Mouse (Mus musculus) urinary bladder, postnatal 0 days (tissue): ENCODE measurements around the gene Olfr574. TPM values are rescaled to one million over a fixed set of nuclear protein-coding genes. Genes with fewer than 3 reads are reported as not detected.

Experiments
- polyA plus RNA-seq: library from polyadenylated mRNA; unstranded; fragments of >200 nt; fragmentation: Nextera tagmentation; extraction: Ambion mirVana; gene quantifications from 2 replicates; pipeline ENCODE4 v1.2.1, GENCODE M21; 2015

Olfr574 gene
- not detected in 2 replicates for polyA plus RNA-seq

DNA sequence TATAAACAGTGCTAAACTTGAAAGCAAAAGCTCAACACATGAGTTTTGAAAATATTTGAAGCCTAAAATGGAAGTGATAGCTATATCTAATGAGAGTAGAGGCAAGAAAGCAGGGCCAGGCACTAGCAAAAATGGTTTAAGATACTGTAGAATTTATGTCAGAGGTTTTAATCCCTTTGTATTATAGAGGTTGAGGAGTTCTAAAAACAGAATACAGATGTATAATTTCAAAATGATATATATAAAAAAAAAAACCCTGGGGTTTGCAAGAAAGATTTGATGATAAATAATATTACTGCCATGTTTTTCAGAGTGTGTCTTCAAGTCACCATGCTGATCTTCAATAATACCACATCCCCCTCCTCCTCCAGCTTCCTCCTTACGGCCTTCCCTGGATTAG, at the start of gene Olfr574:
Olfr574 (plus strand) TSS at position 301 of the 400 bp plus-strand sequence.

DNA sequence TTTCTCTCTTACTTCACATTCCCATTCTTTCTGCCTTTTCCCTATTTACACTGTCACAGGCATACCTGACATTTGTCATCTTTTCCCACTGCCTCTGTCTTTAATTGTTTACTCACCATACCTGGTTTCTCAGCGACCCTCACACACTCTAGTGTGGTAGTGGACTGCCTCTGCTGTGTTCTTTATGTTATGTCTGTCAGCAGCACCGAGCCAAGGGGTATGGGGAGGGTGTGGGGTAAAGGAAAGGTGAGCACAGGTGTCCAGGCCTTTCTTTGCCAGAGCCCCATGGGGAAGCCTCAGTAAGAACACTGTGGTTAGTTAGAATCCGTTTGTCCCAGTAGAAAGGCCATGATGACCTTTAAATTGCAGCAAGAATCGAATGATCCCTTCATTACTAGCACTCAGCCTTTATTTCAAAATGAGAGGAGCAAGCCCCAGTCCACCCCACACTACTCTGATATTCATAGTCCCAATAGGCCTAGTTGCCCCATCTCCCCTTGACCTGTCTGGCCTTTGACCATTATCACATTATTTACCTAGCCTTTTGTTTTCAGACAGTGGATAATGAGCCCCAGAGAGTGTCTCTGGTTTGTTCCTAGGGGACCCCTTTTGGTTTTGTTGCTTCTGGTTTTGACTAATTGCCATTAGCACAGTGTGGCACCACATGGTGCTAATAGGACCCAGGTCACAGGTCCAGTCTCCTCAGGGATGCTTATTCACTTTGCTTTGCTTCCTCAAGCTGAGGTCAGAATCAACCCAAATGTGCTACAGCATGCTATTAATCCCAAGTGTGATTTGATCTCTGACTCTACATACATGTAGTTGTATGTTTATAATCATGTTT, 31.0 kb upstream of the Olfr574 start, which contains the start of gene Olfr571:
Olfr571 (minus strand) TSS at position 505 of the 844 bp plus-strand sequence.

DNA sequence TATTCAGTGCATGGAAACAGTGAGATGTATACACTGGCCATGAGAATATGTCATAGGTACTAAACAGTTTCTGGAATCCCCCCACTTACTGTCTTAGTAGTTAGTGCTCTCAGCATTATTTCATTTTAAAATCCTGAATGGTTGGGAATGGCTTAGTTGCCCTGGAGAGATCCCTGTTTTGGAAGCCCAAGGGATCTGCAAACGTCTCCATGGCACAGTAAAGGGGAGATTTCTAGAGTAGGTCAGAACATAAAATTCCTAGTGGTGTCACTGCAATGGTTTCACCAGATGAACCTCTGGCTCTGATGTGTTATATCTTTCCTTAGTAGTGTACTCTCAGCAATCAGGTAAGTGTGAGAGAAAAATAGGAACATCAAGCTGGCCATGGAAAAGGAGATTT, 24.2 kb upstream of the Olfr574 start, which contains the start of gene Olfr572:
Olfr572 (plus strand) TSS at position 301 of the 400 bp plus-strand sequence.

DNA sequence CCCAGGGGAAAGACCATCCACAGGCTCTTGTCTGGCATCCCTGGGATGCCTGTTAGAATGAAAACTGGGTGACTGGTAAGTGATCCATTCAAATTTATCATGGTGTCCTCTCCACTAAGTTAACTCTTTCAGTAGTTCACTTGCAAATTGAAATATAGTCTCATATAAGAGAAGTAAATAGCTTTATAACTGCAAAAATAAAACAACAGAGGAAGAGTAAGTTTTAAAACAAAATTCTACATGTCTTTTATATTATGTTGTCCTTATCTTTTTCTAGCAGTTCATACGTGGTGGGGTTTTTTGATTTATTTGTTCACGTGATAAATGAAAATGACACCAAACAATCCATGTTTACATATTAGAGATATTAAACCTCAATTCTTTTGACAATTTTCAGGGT, 5.8 kb upstream of the Olfr574 start, which contains the start of gene Olfr573-ps1:
Olfr573-ps1 (minus strand) TSS at position 101 of the 400 bp plus-strand sequence.

DNA sequence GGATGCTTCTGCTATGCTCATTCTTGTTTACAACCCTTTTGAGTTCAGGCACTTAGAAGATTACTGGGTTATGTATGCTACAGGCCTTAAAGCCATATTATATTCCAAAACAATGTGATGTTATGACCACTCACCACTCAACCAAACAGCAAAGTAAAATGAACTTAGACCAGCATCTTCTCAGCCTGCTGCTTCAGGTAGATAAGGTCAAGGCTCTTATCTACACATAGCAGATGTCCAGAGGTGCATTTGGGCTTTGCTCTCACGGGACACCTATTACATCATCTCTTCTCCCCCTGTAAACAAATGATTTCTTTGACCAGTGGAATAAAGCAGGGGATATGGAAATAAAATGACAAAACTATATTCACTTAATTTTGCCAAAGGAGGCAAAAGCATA, 10.3 kb downstream of the Olfr574 start, which contains the start of gene Olfr575:
Olfr575 (minus strand) TSS at position 183 of the 400 bp plus-strand sequence.

DNA sequence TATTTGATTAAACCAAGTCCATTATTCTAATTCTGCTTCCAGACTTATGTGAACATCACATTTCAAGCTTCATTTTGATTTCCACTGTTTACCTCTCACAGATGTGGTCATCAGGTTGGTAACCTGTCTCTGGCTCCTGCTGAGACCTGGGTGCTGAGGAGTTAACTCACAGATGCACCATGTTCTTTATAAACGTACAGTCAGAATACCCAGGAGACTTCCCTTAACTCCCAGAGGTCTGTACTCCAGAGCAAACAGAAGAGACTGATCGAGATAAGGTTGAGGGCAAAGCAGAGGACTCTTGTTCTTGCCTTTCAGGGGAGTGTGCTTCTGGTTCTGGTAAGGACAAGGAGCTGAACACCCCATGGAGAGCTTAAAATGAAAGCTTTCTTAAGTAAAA, 14.1 kb downstream of the Olfr574 start, which contains the start of gene Olfr576:
Olfr576 (plus strand) TSS at position 301 of the 400 bp plus-strand sequence.

DNA sequence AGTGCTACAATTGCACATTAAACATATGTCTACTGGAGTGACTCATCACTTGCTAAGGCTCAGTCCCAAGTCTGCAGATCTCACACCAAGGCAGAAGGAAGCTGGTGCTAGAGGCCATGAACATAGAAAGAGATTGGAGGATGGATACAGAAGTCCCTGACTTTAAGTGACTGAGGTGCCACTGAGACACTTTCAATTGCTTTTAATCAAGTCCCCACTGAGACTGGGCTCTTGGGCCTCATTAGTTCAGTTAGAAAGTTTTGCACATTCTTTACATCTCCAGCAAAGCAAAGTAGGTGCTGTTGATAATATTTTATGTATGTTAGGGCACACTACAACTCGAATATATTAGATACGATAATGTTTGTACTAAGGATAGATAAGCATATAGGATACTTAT, 27.6 kb downstream of the Olfr574 start, which contains the start of gene Olfr577:
Olfr577 (minus strand) TSS at position 101 of the 400 bp plus-strand sequence.

DNA sequence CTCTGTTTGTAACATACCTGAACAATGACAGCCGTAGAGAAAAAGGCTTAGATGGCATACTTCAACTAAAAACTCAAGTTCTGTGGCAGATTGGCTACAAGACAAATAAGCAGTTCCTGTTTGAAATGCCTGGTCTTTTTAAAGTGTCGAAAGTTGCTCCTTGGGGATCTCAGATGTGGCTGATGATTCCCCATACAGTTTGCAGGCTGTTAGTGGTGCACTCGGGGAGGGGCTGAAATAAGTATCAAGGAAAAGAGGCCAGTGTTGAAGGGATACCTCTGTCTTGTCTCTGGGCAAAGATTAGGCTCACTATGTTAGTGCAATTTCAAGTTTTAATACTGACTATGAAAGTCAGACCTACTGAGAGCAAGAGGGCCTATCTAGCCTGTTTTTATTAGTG, 41.0 kb downstream of the Olfr574 start, which contains the start of gene Olfr578:
Olfr578 (minus strand) TSS at position 101 of the 400 bp plus-strand sequence.

Other genes with a start within 250 kb of the Olfr574 start
- gene Olfr558, start 246.3 kb upstream of the Olfr574 start, polyA plus RNA-seq, result 0.28 and 0.49 TPM in 2 replicates
- not detected in 2 replicates for gene Olfr33, start 229.4 kb upstream of the Olfr574 start, polyA plus RNA-seq
- not detected in 2 replicates for gene Olfr559, start 221.0 kb upstream of the Olfr574 start, polyA plus RNA-seq
- gene Olfr560, start 189.1 kb upstream of the Olfr574 start, polyA plus RNA-seq, result 0.11 TPM in 1 of 2 replicates, not detected in the other
- 5.3 and 6.3 TPM in 2 replicates for gene Olfr78, start 189.0 kb upstream of the Olfr574 start, polyA plus RNA-seq
- not detected in 2 replicates for gene Olfr561, start 177.2 kb upstream of the Olfr574 start, polyA plus RNA-seq
- gene Olfr564, start 145.0 kb upstream of the Olfr574 start, polyA plus RNA-seq, result not detected in 2 replicates
- not detected in 2 replicates for gene Olfr566, start 89.7 kb upstream of the Olfr574 start, polyA plus RNA-seq
- not detected in 2 replicates for gene Olfr568, start 71.3 kb upstream of the Olfr574 start, polyA plus RNA-seq
- gene Olfr569, start 57.6 kb upstream of the Olfr574 start, polyA plus RNA-seq, result not detected in 2 replicates
- gene Olfr570, start 53.9 kb upstream of the Olfr574 start, polyA plus RNA-seq, result not detected in 2 replicates
- gene Olfr571, start 30.9 kb upstream of the Olfr574 start, polyA plus RNA-seq, result not detected in 2 replicates
- gene Olfr572, start 24.1 kb upstream of the Olfr574 start, polyA plus RNA-seq, result not detected in 2 replicates
- not detected in 2 replicates for gene Olfr573-ps1, start 5.9 kb upstream of the Olfr574 start, polyA plus RNA-seq
- gene Olfr575, start 10.3 kb downstream of the Olfr574 start, polyA plus RNA-seq, result not detected in 2 replicates
- not detected in 2 replicates for gene Olfr576, start 14.2 kb downstream of the Olfr574 start, polyA plus RNA-seq
- gene Olfr577, start 27.5 kb downstream of the Olfr574 start, polyA plus RNA-seq, result not detected in 2 replicates
- not detected in 2 replicates for gene Olfr578, start 40.9 kb downstream of the Olfr574 start, polyA plus RNA-seq
- gene Olfr582, start 89.6 kb downstream of the Olfr574 start, polyA plus RNA-seq, result not detected in 2 replicates
- gene Olfr583, start 102.8 kb downstream of the Olfr574 start, polyA plus RNA-seq, result not detected in 2 replicates
- gene Olfr584, start 133.4 kb downstream of the Olfr574 start, polyA plus RNA-seq, result not detected in 2 replicates
- gene Olfr585, start 149.3 kb downstream of the Olfr574 start, polyA plus RNA-seq, result not detected in 2 replicates
- gene Olfr586, start 177.2 kb downstream of the Olfr574 start, polyA plus RNA-seq, result not detected in 2 replicates
- gene Olfr588-ps1, start 192.4 kb downstream of the Olfr574 start, polyA plus RNA-seq, result not detected in 2 replicates
- gene Olfr589, start 207.9 kb downstream of the Olfr574 start, polyA plus RNA-seq, result not detected in 2 replicates
- not detected in 2 replicates for gene Olfr591, start 229.9 kb downstream of the Olfr574 start, polyA plus RNA-seq
- not detected in 2 replicates for gene Olfr592, start 236.3 kb downstream of the Olfr574 start, polyA plus RNA-seq